Mouse (Mus musculus) spleen, adult 2 months (tissue): ENCODE measurements around the gene Hk1. TPM values are rescaled to one million over a fixed set of nuclear protein-coding genes. Genes with fewer than 3 reads are reported as not detected.

Experiments
- DNase-seq, 2 experiments: peaks; one replicate each; pipeline versions ENCODE4 v3.0.0 to v3.0.0-alpha.2; 2012 to 2021; ENCODE audit warnings: low spot score in 2 of 2, low read depth in 1 of 2
- H3K27ac ChIP-seq: fragments of 200-500 bp; 2 replicates; pipeline ENCODE4 v1.5.1; 2012; ENCODE audit warnings: low read length, inconsistent platforms; ENCODE audit not compliant: insufficient read depth
- H3K27me3 ChIP-seq: fragments of 200-500 bp; 2 replicates; pipeline ENCODE4 v1.6.1; 2012; ENCODE audit warnings: mild to moderate bottlenecking, moderate library complexity, low read length, inconsistent platforms; ENCODE audit not compliant: control insufficient read depth, insufficient read depth
- H3K36me3 ChIP-seq: fragments of 200-500 bp; 2 replicates; pipeline ENCODE4 v1.6.1; 2012; ENCODE audit warnings: mild to moderate bottlenecking, low read length, inconsistent platforms; ENCODE audit not compliant: control insufficient read depth, insufficient read depth
- H3K4me1 ChIP-seq: fragments of 200-500 bp; 2 replicates; pipeline ENCODE4 v1.6.1; 2011; ENCODE audit warnings: inconsistent platforms; ENCODE audit not compliant: control insufficient read depth, insufficient read depth, insufficient read length
- H3K4me3 ChIP-seq: fragments of 200-500 bp; 2 replicates; pipeline ENCODE4 v1.5.1; 2011; ENCODE audit warnings: mild to moderate bottlenecking, inconsistent platforms; ENCODE audit not compliant: insufficient read depth, insufficient read length; ENCODE audit errors: extremely low read depth
- CTCF ChIP-seq: fragments of 200-500 bp; IDR thresholded peaks from 2 replicates; pipeline ENCODE4 v1.5.1; 2011; ENCODE audit warnings: mild to moderate bottlenecking, inconsistent platforms; ENCODE audit not compliant: insufficient read depth, insufficient read length, insufficient replicate concordance; ENCODE audit errors: extremely low read depth
- POLR2A ChIP-seq: fragments of 200-500 bp; IDR thresholded peaks from 2 replicates; pipeline ENCODE4 v1.6.1; 2011; ENCODE audit warnings: low read depth, low read length, inconsistent platforms
- WGBS: fragments of 180-500 bp; shearing (Covaris S2); methylation state at CpG from one replicate; pipeline ENCODE4 v1.1.7; 2018; 5-methylcytosine and 5-hydroxymethylcytosine counted together
- polyA plus RNA-seq: library from polyadenylated mRNA; depleted of rRNA; stranded (reverse); fragments of >200 nt; gene quantifications from 2 replicates; pipeline ENCODE4 v1.2.3, GENCODE M21; 2012

Hk1 gene
- polyA plus RNA-seq, 1 experiment: 31.0 TPM

DNA sequence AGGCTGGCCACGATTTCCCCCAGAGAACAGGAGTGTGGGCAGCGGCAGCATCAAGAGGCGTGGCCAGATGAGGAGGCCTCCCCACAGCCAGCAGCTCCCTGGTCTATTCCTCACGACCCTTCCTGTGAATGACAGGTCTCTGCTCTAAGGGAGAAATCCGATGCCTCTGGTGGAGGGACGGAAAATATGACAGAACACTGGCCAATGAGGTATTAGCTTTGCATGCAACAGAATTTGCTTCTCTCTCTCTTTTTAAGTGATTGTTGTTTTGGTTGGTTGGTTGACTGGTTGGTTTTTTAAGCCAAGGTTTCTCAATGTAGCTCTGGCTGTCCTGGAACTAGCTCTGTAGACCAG, 44.3 kb downstream of the Hk1 start:
- TF ChIP-seq POLR2A (no peak), CTCF (no peak)
- WGBS: 48% methylated on average over 6 of the region's 6 CpGs
- no peak for DNase-seq
- no peak overlapping the region for H3K27ac ChIP-seq
- H3K4me3 ChIP-seq: no peak overlapping the region
- H3K4me1 ChIP-seq: peaks cover 4% of the 10 kb centered on the region; the same call in 1 of the 2 replicates
- H3K27me3 ChIP-seq: no peaks in the 10 kb centered on the region
- no peaks in the 10 kb centered on the region for H3K36me3 ChIP-seq

DNA sequence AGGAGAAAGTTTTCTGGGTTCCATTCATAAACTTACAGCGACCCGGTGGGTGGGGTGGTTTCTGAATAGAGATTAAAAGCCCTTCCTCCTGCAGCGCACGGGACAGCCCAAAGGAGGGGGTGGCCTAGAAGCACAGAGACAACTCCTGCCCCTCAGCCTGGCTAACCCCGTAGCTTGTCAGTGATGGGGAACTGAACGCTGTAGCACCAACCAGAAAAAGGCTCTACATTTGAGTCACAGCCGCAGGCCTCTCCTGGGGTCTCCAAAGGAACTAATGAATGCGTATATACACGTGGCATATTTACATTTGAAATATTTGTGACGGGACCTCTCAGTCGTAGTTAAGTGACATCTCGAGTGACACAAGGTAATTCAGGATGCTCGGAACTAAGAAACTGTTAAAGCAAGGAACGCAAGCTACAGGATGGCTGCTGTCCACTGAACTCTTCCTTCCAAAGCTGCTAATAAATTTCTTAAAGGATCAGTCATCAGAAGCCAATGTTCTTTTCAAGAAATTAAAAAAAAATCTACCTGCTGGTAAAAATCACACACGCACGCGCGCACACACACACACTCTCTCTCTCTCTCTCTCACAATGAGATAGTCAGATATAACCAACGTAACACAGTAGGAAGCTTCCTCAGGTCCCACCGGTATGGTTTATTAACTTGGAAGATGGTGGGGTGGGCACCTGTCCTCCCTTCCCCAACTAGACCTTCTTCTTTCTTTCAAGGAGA, 44.9 kb downstream of the Hk1 start:
- Histone ChIP-seq H3K4me1 (peaks cover 4% of the 10 kb centered on the region; the same call in 1 of the 2 replicates), H3K27me3 (no peaks in the 10 kb centered on the region), H3K27ac (no peak overlapping the region), H3K4me3 (no peak overlapping the region), H3K36me3 (no peaks in the 10 kb centered on the region)
- WGBS: 75% methylated on average over 20 of the region's 20 CpGs
- TF ChIP-seq POLR2A (no peak), CTCF (no peak)
- DNase-seq: no peak

DNA sequence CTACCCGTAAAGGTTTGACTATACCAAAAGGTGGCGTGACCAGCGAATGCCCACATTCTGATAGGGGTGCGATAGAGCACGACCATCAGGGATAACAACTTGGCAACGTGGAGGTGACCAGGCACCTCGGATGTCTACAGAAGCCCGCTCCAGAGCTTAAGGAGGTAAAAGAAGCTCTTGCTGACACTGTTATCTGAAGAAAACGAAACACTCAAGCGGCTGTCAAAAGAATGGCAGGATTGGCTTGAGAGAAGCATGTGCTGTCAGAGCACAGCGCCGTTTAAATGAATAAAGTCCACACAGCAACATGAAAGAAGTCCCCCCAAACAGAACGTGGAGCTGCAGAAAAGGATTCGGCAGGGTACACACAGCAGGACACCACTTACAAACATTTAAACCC, 46.4 kb downstream of the Hk1 start:
- DNase-seq: no peak
- H3K36me3 ChIP-seq: no peaks in the 10 kb centered on the region
- no peaks in the 10 kb centered on the region for H3K4me1 ChIP-seq
- H3K27ac ChIP-seq: no peak overlapping the region
- WGBS: 85% methylated on average over 14 of the region's 14 CpGs
- no peaks in the 10 kb centered on the region for H3K27me3 ChIP-seq
- TF ChIP-seq POLR2A: no peak
- no peak for TF ChIP-seq CTCF
- no peak overlapping the region for H3K4me3 ChIP-seq

DNA sequence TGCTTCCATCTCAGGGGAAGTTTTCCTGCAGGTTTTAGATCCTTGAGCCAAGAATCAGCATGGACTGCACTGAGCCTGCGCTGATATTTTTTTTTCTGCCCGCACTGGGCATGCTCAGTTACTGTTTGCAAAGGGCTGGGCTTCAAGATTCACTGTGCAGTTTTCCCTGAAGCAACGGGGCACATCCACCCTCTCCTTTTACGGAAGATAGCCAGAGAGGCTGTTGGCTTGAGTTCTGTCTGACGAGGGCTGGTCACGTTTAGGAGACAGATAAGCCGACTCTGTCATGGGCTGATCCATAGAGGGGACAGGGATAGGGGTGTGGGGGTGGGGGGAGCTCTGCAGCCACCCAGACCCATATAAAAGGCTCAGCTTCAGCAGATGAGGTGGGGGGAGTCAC, 47.2 kb downstream of the Hk1 start:
- no peak overlapping the region for H3K27ac ChIP-seq
- no peak for DNase-seq
- no peak overlapping the region for H3K4me3 ChIP-seq
- 70% methylated on average over 7 of the region's 7 CpGs for WGBS
- H3K27me3 ChIP-seq: no peaks in the 10 kb centered on the region
- no peaks in the 10 kb centered on the region for H3K4me1 ChIP-seq
- no peaks in the 10 kb centered on the region for H3K36me3 ChIP-seq
- TF ChIP-seq CTCF: no peak
- TF ChIP-seq POLR2A: no peak

DNA sequence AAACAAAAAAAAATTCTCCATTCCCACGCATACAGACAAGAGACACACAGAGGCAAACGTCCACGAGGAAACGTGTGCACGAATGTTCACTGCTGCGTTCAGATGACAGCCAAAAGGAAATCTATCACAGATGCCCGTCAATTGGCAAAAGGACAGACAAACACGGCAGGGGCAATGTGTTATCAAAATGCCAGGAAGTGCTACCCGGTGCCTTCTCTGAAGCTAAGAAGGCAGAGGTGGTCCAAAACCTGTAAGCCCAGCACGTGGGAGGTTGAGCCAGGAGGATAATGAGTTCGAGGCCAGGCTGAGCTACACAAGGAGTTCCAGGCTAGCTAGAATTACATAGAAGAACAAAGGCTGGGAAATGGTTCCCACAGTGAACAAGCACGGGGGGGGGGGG, 47.9 kb downstream of the Hk1 start:
- H3K4me3 ChIP-seq: no peak overlapping the region

DNA sequence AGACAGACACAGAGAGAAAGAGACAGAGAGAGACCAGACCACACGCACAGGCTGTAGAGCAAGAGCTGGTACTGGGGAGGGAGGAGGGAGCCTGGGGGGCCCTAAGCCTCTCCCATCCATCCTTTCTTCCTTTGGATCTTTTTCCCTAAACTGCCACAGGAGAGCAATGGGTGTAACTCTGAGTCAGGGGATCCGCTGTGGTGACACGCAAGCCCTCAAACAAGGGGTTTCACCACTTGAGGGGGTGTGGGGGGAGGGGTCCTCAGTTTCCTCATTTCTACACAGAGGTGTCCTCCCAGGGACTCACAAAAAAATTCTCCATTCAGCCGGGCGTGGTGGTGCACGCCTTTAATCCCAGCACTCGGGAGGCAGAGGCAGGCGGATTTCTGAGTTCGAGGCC, 48.4 kb downstream of the Hk1 start:
- no peak for DNase-seq
- 87% methylated on average over 9 of the region's 9 CpGs for WGBS
- no peak overlapping the region for H3K4me3 ChIP-seq
- no peak overlapping the region for H3K27ac ChIP-seq
- H3K27me3 ChIP-seq: no peaks in the 10 kb centered on the region
- no peaks in the 10 kb centered on the region for H3K36me3 ChIP-seq
- TF ChIP-seq CTCF (no peak), POLR2A (no peak)
- H3K4me1 ChIP-seq: peaks cover 9% of the 10 kb centered on the region; the same call in 1 of the 2 replicates

More for the DNA sequence above, 47.9 kb downstream of the Hk1 start:
- Histone ChIP-seq H3K4me1 (peaks cover 5% of the 10 kb centered on the region; the same call in 1 of the 2 replicates), H3K27ac (no peak overlapping the region), H3K27me3 (no peaks in the 10 kb centered on the region), H3K36me3 (no peaks in the 10 kb centered on the region)
- no peak for DNase-seq
- no peak for TF ChIP-seq CTCF
- TF ChIP-seq POLR2A: no peak
- 70% methylated on average over 12 of the region's 12 CpGs for WGBS

DNA sequence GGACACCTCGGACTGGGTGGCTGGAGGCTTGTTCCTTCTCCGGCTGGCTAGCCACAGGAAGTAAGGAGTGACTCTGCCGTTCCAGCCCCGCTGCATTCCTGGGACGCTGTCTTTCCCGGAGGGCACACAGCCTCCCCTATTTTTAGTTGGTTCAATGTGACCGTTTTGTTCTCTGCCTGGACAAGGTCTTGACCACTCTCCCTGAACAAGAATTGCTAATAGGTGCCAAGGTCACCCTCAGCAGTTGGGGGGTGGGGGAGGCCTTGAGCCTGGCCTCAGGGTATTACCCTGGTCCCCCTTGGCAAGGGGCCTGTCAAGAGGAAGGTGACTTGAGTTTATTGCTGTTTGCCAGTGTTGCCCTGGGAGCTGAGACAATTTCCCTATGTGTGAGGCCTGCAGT, 49.9 kb downstream of the Hk1 start:
- Histone ChIP-seq H3K36me3 (no peaks in the 10 kb centered on the region), H3K4me3 (no peak overlapping the region), H3K4me1 (peaks cover 16% of the 10 kb centered on the region; the same call in 1 of the 2 replicates), H3K27me3 (no peaks in the 10 kb centered on the region), H3K27ac (no peak overlapping the region)
- TF ChIP-seq POLR2A (no peak), CTCF (no peak)
- no peak for DNase-seq
- WGBS: 87% methylated on average over 7 of the region's 7 CpGs
